Mouse (Mus musculus) CH12.LX (cell line): ENCODE measurements at regions not wholly inside any gene's neighbourhood (a gene's known extent, or its start where the extent isn't known, plus 50 kb on each side); places are given as distances from the start of the nearest gene placed in this dataset.

Source experiments
- DNase-seq: peaks from one replicate; pipeline ENCODE4 v3.0.0-alpha.2; 2013; ENCODE audit errors: extremely low read depth
- H3K27ac ChIP-seq: 2 replicates; pipeline ENCODE4 v1.5.1; 2012; ENCODE audit warnings: low read depth, mild to moderate bottlenecking, control low read depth, moderate library complexity; ENCODE audit not compliant: insufficient read depth
- H3K27me3 ChIP-seq: replicated peaks from 2 replicates; pipeline ENCODE3; 2012; ENCODE audit warnings: inconsistent platforms
- H3K36me3 ChIP-seq, 2 experiments: replicated peaks in 1 of 2; 2 replicates each; pipeline versions ENCODE3 to v1.6.1; 2012; ENCODE audit warnings: inconsistent platforms in 1 of 2, low read length in 1 of 2, mild to moderate bottlenecking in 1 of 2, mixed read lengths in 1 of 2, moderate library complexity in 1 of 2; ENCODE audit not compliant: control insufficient read depth in 1 of 2, insufficient read depth in 1 of 2
- H3K4me1 ChIP-seq, 2 experiments: 2 replicates each; pipeline ENCODE4 v1.6.1; 2012; ENCODE audit warnings: inconsistent platforms in 1 of 2, moderate library complexity in 1 of 2; ENCODE audit not compliant: insufficient read depth in 2 of 2, control insufficient read depth in 1 of 2
- H3K4me2 ChIP-seq: 2 replicates; pipeline ENCODE4 v1.6.1; 2012; ENCODE audit warnings: low read depth, mild to moderate bottlenecking, control low read depth; ENCODE audit not compliant: poor library complexity, insufficient read depth, severe bottlenecking
- H3K4me3 ChIP-seq, 3 experiments: fragments of 150-350 bp in 1 of 3; sonication (generic) in 1 of 3; replicated peaks in 1 of 3; 2 replicates each; pipeline versions ENCODE3 to v1.5.1; 2011 to 2012; ENCODE audit warnings: low read depth in 2 of 3, low read length in 2 of 3, mild to moderate bottlenecking in 2 of 3, moderate library complexity in 2 of 3, control low read depth in 1 of 3, improper control_type of control experiment in 1 of 3, inconsistent platforms in 1 of 3, mixed read lengths in 1 of 3; ENCODE audit not compliant: poor library complexity in 1 of 3
- H3K79me2 ChIP-seq: replicated peaks from 2 replicates; pipeline ENCODE4 v1.6.1; 2012; ENCODE audit warnings: mild to moderate bottlenecking, moderate library complexity; ENCODE audit not compliant: control insufficient read depth, poor library complexity, insufficient read depth, severe bottlenecking; ENCODE audit errors: extremely low read depth
- H3K9ac ChIP-seq: 2 replicates; pipeline ENCODE4 v1.6.1; 2012; ENCODE audit warnings: low read depth, mild to moderate bottlenecking, control low read depth, moderate library complexity; ENCODE audit not compliant: insufficient read depth
- H3K9me3 ChIP-seq: replicated peaks from 2 replicates; pipeline ENCODE3; 2012; ENCODE audit warnings: low read length, inconsistent platforms, mixed read lengths
- BHLHE40 ChIP-seq: IDR thresholded peaks from 2 replicates; pipeline ENCODE4 v1.6.1; 2011; ENCODE audit warnings: mild to moderate bottlenecking, low read depth, low read length, improper control_type of control experiment
- CHD1 ChIP-seq: IDR thresholded peaks from 2 replicates; pipeline ENCODE4 v1.6.1; 2012; ENCODE audit warnings: low read depth, low read length, improper control_type of control experiment, inconsistent platforms
- CTCF ChIP-seq, 2 experiments: IDR thresholded peaks in 1 of 2; conservative IDR thresholded peaks in 1 of 2; 2 replicates each; pipeline ENCODE4 v1.5.1; 2011 to 2012; ENCODE audit warnings: low read depth in 2 of 2, low read length in 2 of 2, improper control_type of control experiment in 1 of 2, inconsistent platforms in 1 of 2, mild to moderate bottlenecking in 1 of 2, moderate library complexity in 1 of 2
- E2F4 ChIP-seq: IDR thresholded peaks from 2 replicates; pipeline ENCODE4 v1.6.1; 2011; ENCODE audit warnings: low read depth, low read length, improper control_type of control experiment; ENCODE audit not compliant: insufficient replicate concordance
- ELF1 ChIP-seq: IDR thresholded peaks from 2 replicates; pipeline ENCODE4 v1.6.1; 2014; ENCODE audit warnings: low read depth, mild to moderate bottlenecking, inconsistent platforms, low read length, improper control_type of control experiment
- EP300 ChIP-seq: IDR thresholded peaks from 2 replicates; pipeline ENCODE4 v1.6.1; 2011; ENCODE audit warnings: low read length, improper control_type of control experiment
- ETS1 ChIP-seq: conservative IDR thresholded peaks from 2 replicates; pipeline ENCODE4 v1.6.1; 2012; ENCODE audit warnings: low read depth, mild to moderate bottlenecking, inconsistent platforms, low read length, improper control_type of control experiment, moderate library complexity
- HCFC1 ChIP-seq: IDR thresholded peaks from 2 replicates; pipeline ENCODE4 v1.6.1; 2012; ENCODE audit warnings: low read depth, mild to moderate bottlenecking, inconsistent platforms, low read length, improper control_type of control experiment
- JUN ChIP-seq: IDR thresholded peaks from 2 replicates; pipeline ENCODE4 v1.6.1; 2011; ENCODE audit warnings: low read depth, mild to moderate bottlenecking, low read length, improper control_type of control experiment, moderate library complexity; ENCODE audit not compliant: insufficient read depth
- JUND ChIP-seq: conservative IDR thresholded peaks from 2 replicates; pipeline ENCODE4 v1.6.1; 2011; ENCODE audit warnings: low read depth, low read length, improper control_type of control experiment
- MAFK ChIP-seq: IDR thresholded peaks from 2 replicates; pipeline ENCODE4 v1.6.1; 2011; ENCODE audit warnings: low read length, improper control_type of control experiment; ENCODE audit not compliant: insufficient replicate concordance
- MXI1 ChIP-seq: IDR thresholded peaks from 2 replicates; pipeline ENCODE4 v1.6.1; 2011; ENCODE audit warnings: mild to moderate bottlenecking, low read depth, low read length, improper control_type of control experiment
- MYC ChIP-seq: IDR thresholded peaks from 2 replicates; pipeline ENCODE4 v1.6.1; 2011; ENCODE audit warnings: low read depth, mild to moderate bottlenecking, improper control_type of control experiment, low read length
- NELFE ChIP-seq: IDR thresholded peaks from 2 replicates; pipeline ENCODE4 v1.6.1; 2011; ENCODE audit warnings: low read depth, low read length, improper control_type of control experiment
- NRF1 ChIP-seq: IDR thresholded peaks from 2 replicates; pipeline ENCODE4 v1.6.1; 2014; ENCODE audit warnings: low read depth, mild to moderate bottlenecking, inconsistent platforms, low read length, improper control_type of control experiment, moderate library complexity
- POLR2AphosphoS2 ChIP-seq: IDR thresholded peaks from 2 replicates; pipeline ENCODE4 v1.6.1; 2011; ENCODE audit warnings: low read depth, low read length, improper control_type of control experiment
- RCOR1 ChIP-seq: conservative IDR thresholded peaks from 2 replicates; pipeline ENCODE4 v1.6.1; 2012; ENCODE audit warnings: low read depth, mild to moderate bottlenecking, inconsistent platforms, low read length, improper control_type of control experiment
- USF1 ChIP-seq: IDR thresholded peaks from 2 replicates; pipeline ENCODE4 v1.6.1; 2014; ENCODE audit warnings: low read depth, mild to moderate bottlenecking, inconsistent platforms, low read length, improper control_type of control experiment
- USF2 ChIP-seq: conservative IDR thresholded peaks from 2 replicates; pipeline ENCODE4 v1.6.1; 2011; ENCODE audit warnings: low read depth, low read length, improper control_type of control experiment
- ZKSCAN1 ChIP-seq: IDR thresholded peaks from 2 replicates; pipeline ENCODE4 v1.6.1; 2012; ENCODE audit warnings: low read depth, inconsistent platforms, low read length, improper control_type of control experiment, borderline replicate concordance
- ZMIZ1 ChIP-seq: IDR thresholded peaks from 2 replicates; pipeline ENCODE4 v1.6.1; 2012; ENCODE audit warnings: low read depth, mild to moderate bottlenecking, inconsistent platforms, low read length, improper control_type of control experiment
- dilution Hi-C: fragments of 300-500 bp; cut with MboI; formaldehyde crosslinking; loops from 2 replicates; pipeline ENCODE4 v1.14.3; 2020; ENCODE audit warnings: low sequenced_read_pairs; ENCODE audit not compliant: extremely low pct_unique_long_range_greater_than_20kb, extremely low pct_ligation_motif_present
- in situ Hi-C: fragments of 300-500 bp; cut with MboI; formaldehyde crosslinking; loops from 3 replicates; pipeline ENCODE4 v1.14.3; 2019; ENCODE audit warnings: low sequenced_read_pairs, low pct_ligation_motif_present, low pct_unique_long_range_greater_than_20kb, mixed read lengths

GRCm38 (mm10) chr9:120675371-120676150, 104.3 kb downstream of the Rpl14 start:
- peaks cover 5% of the 10 kb centered on the region for H3K27me3 ChIP-seq
- no peaks in the 10 kb centered on the region for H3K36me3 ChIP-seq
- H3K27ac ChIP-seq, result no peak overlapping the region
- DNase-seq, result no peak
- in situ Hi-C loops (no loop called here), dilution Hi-C loops (no loop called here)
- H3K79me2 ChIP-seq, result no peaks in the 10 kb centered on the region
- no peak overlapping the region for H3K9ac ChIP-seq
- TF ChIP-seq USF2, result no peak
- no peak for TF ChIP-seq CTCF (conservative IDR thresholded peaks at IDR 0.05 in 1 of 2, IDR thresholded peaks at IDR 0.05 in 1 of 2; ENCODE audit: low read depth in 2 of 2, low read length in 2 of 2)
- TF ChIP-seq ELF1, result no peak
- no peak for TF ChIP-seq JUN
- TF ChIP-seq CHD1, result no peak
- TF ChIP-seq JUND, result no peak
- H3K4me2 ChIP-seq, result peak overlapping the region; percentile 90
- no peak overlapping the region for H3K4me3 ChIP-seq
- no peaks in the 10 kb centered on the region for H3K9me3 ChIP-seq
- peaks cover 5 to 14% of the 10 kb centered on the region in 2 experiments; a peak in 3 of 4 replicates for H3K4me1 ChIP-seq

- no peak overlapping the region for H3K27ac ChIP-seq
- TF ChIP-seq EP300 (no peak), MAFK (no peak), NELFE (no peak), ZMIZ1 (no peak), ETS1 (no peak), MYC (no peak), USF1 (no peak), ELF1 (no peak), JUND (no peak), RCOR1 (no peak), E2F4 (no peak), ZKSCAN1 (no peak), NRF1 (no peak), BHLHE40 (no peak), POLR2AphosphoS2 (no peak), MXI1 (no peak), HCFC1 (no peak)
- peaks cover 5% of the 10 kb centered on the region for H3K27me3 ChIP-seq
- H3K4me2 ChIP-seq, result no peak overlapping the region
- no peak overlapping the region for H3K4me3 ChIP-seq
- no peaks in the 10 kb centered on the region for H3K36me3 ChIP-seq
- dilution Hi-C loops (no loop called here), in situ Hi-C loops (no loop called here)
- no peak for DNase-seq
- H3K9ac ChIP-seq, result no peak overlapping the region
- peaks cover 5 to 14% of the 10 kb centered on the region in 2 experiments; a peak in 3 of 4 replicates for H3K4me1 ChIP-seq
- no peaks in the 10 kb centered on the region for H3K79me2 ChIP-seq
- H3K9me3 ChIP-seq, result no peaks in the 10 kb centered on the region
Observed at GRCm38 (mm10) chr9:120676301-120676700, 105.1 kb downstream of the Rpl14 start.
